Mouse (Mus musculus) heart, postnatal 0 days (tissue): ENCODE data around the gene Ift80.

ENCODE experiments used
- CTCF ChIP-seq: IDR thresholded peaks from 2 replicates; pipeline ENCODE4 v1.5.1; 2016; ENCODE audit warnings: antibody characterized with exemption, control low read depth, low read depth
- EP300 ChIP-seq: IDR thresholded peaks from 2 replicates; pipeline ENCODE4 v1.6.1; 2016; ENCODE audit warnings: antibody characterized with exemption, low read depth

DNA sequence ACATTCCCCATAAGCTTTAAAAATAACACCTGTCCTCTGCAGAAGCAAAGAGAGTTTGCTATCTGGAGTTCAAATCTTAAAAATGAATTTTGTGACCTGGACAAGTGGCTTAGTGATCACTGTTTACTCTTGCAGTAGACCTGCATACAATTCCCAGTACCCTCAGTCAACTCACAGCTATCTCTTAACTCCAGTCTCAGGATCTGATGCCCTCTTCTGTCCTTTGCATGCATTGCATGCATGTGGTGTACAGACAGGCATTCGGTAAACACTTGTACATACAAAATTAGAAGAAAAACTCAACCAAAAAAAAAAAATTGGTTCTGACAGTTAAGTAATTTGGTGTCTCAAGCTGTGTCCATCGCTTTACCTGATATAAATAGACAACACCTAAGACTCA, 15.9 kb upstream of the Ift80 start:
- no peak for TF ChIP-seq EP300
- no peak for TF ChIP-seq CTCF
